Mouse (Mus musculus) liver, adult 10 weeks (tissue): ENCODE results near the gene Golt1b. TPM values are rescaled to one million over a fixed set of nuclear protein-coding genes. Genes with fewer than 3 reads are reported as not detected.

Source experiments
- polyA plus RNA-seq: library from polyadenylated mRNA; stranded (reverse); fragments of 350-450 nt; fragmentation: Illumina TruSeq; extraction: RNeasy Lipid Tissue Mini Kit (QIAGEN cat#74804); gene quantifications from one replicate; pipeline ENCODE4 v1.2.3, GENCODE M21; 2014; ENCODE audit warnings: low read depth, low replicate concordance

Gene Golt1b
- polyA plus RNA-seq, result 7.1 TPM

GRCm38 (mm10) chr6:142387011-142387754, at the start of gene Golt1b, which contains the start of gene Recql:
TSS of gene Golt1b (plus strand) at chr6:142387221.
TSS of gene Recql (minus strand) at chr6:142387087.

DNA sequence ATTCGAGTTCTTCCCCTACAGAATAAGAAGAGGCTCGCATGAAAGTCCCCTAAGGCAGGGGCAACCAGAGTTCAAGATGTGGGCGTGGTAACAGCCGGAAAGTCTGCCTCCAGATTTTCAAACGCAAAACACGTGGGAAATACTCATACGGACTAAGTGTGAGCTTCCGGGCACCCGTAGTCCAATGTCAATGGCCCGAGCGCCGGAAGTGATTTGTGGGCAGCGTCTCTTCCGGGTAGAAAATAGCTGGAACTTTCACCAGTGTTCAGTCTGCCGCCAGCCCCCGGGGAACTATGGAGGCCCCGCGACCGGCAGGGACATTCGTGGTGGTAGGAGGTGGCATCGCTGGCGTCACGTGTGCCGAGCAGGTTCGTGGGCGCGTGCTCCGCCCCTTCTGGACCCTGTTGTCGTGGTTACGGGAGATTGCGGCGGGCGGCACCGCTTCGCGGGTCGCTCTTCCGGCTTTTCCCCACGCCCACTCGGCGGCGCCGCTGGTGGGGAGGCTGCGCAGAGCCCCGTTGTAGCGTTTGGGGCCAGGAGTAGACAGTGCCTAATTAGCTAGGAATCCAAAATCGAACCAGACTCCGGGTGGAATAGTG, 41.5 kb upstream of the Golt1b start, which contains the start of gene Pyroxd1:
Gene Pyroxd1 (plus strand): TSS at position 215 of the 599 bp plus-strand sequence.

GRCm38 (mm10) chr6:142412906-142413491, 26.0 kb downstream of the Golt1b start, which contains the start of gene Spx:
TSS of gene Spx (plus strand) at chr6:142413441.

Other genes starting within 250 kb of the Golt1b start
- gene Slco1a6, start 178.7 kb upstream of the Golt1b start, polyA plus RNA-seq, result 0.13 TPM
- not detected for gene Iapp, start 88.8 kb upstream of the Golt1b start, polyA plus RNA-seq
- gene Slco1a5, start 64.2 kb upstream of the Golt1b start, polyA plus RNA-seq, result not detected
- 17.9 TPM for gene Pyroxd1, start 41.6 kb upstream of the Golt1b start, polyA plus RNA-seq
- gene Recql, start 134 bp upstream of the Golt1b start, polyA plus RNA-seq, result 4.5 TPM
- not detected for gene Spx, start 26.2 kb downstream of the Golt1b start, polyA plus RNA-seq
- gene Gys2, start 85.9 kb downstream of the Golt1b start, polyA plus RNA-seq, result 91.5 TPM
- gene Ldhb, start 120.7 kb downstream of the Golt1b start, polyA plus RNA-seq, result 2.8 TPM
- 1.9 TPM for gene Kcnj8, start 184.4 kb downstream of the Golt1b start, polyA plus RNA-seq